Mouse (Mus musculus) heart, embryonic 11.5 days (tissue): ENCODE data around the gene Pbx1. TPM values are rescaled to one million over a fixed set of nuclear protein-coding genes. Genes with fewer than 3 reads are reported as not detected.

Experiments used
- ATAC-seq: fragments of 200-750 bp; cut with Nextera tagmentation; replicated peaks from 2 replicates; pipeline ENCODE4 v1.8.0; 2017; ENCODE audit warnings: moderate library complexity; ENCODE audit not compliant: insufficient number of reproducible peaks, low FRiP score, low TSS enrichment
- H3K27ac ChIP-seq: fragments of 300-500 bp; sonication (generic); 2 replicates; pipeline ENCODE4 v1.5.1; 2014; ENCODE audit warnings: mild to moderate bottlenecking, low read depth, low read length
- H3K27me3 ChIP-seq: fragments of 300-500 bp; sonication (generic); 2 replicates; pipeline ENCODE4 v1.6.1; 2014; ENCODE audit warnings: mild to moderate bottlenecking, low read length, mixed read lengths; ENCODE audit not compliant: control insufficient read depth, insufficient read depth
- H3K36me3 ChIP-seq: fragments of 300-500 bp; sonication (generic); 2 replicates; pipeline ENCODE4 v1.6.1; 2014; ENCODE audit warnings: mild to moderate bottlenecking, low read length, moderate library complexity, mixed read lengths; ENCODE audit not compliant: control insufficient read depth, insufficient read depth
- H3K4me1 ChIP-seq: fragments of 300-500 bp; sonication (generic); 2 replicates; pipeline ENCODE4 v1.6.1; 2014; ENCODE audit warnings: low read length; ENCODE audit not compliant: control insufficient read depth, insufficient read depth
- H3K4me2 ChIP-seq: fragments of 300-500 bp; sonication (generic); 2 replicates; pipeline ENCODE4 v1.6.1; 2014; ENCODE audit warnings: mild to moderate bottlenecking, moderate library complexity
- H3K4me3 ChIP-seq: fragments of 300-500 bp; sonication (generic); 2 replicates; pipeline ENCODE4 v1.5.1; 2014; ENCODE audit warnings: low read depth, low read length
- H3K9ac ChIP-seq: fragments of 300-500 bp; sonication (generic); 2 replicates; pipeline ENCODE4 v1.6.1; 2014; ENCODE audit warnings: mild to moderate bottlenecking, low read depth, low read length, moderate library complexity
- H3K9me3 ChIP-seq: fragments of 300-500 bp; sonication (generic); replicated peaks from 2 replicates; pipeline ENCODE4 v1.6.1; 2016; ENCODE audit warnings: low read length; ENCODE audit not compliant: control insufficient read depth
- WGBS: fragments of 180-500 bp; shearing (Covaris S2); extraction: QIAGEN DNeasy Blood & Tissue Kit; methylation state at CpG from one replicate; pipeline ENCODE4 v1.1.7; 2014; ENCODE audit not compliant: insufficient replicate concordance; 5-methylcytosine and 5-hydroxymethylcytosine counted together
- polyA plus RNA-seq: library from polyadenylated mRNA; unstranded; fragments of >200 nt; fragmentation: Nextera tagmentation; extraction: Ambion mirVana; gene quantifications from 2 replicates; pipeline ENCODE4 v1.2.1, GENCODE M21; 2014

The Pbx1 gene
- polyA plus RNA-seq, 1 experiment from 2014 or later, result 33.5 TPM

DNA sequence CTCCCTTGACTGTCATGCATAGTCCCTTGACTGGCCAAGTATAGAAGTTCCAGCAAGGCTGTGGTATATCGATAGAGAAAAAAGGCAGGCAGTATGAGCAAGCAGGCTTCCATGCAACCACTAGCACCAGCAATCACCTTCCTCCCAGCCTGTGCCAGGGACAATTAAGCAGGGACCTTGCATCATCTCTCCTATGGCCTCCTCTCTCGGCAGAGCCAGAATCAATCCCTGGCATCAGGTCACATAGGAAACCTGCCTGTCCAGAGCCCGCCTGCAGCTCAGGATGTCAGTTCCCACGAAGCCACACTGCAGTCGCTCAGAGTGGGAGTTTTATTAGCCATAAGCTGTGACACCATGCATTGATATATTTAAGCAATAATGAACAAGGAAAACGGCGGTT lies 189.0 kb downstream of the Pbx1 start:
- Histone ChIP-seq H3K9ac (no peak overlapping the region), H3K27ac (no peak overlapping the region), H3K36me3 (no peaks in the 10 kb centered on the region), H3K4me2 (no peak overlapping the region), H3K4me1 (peaks cover 55% of the 10 kb centered on the region), H3K9me3 (no peaks in the 10 kb centered on the region), H3K4me3 (no peak overlapping the region), H3K27me3 (no peaks in the 10 kb centered on the region)
- ATAC-seq, result no peak
- 85% methylated on average over 7 of the region's 7 CpGs for WGBS

DNA sequence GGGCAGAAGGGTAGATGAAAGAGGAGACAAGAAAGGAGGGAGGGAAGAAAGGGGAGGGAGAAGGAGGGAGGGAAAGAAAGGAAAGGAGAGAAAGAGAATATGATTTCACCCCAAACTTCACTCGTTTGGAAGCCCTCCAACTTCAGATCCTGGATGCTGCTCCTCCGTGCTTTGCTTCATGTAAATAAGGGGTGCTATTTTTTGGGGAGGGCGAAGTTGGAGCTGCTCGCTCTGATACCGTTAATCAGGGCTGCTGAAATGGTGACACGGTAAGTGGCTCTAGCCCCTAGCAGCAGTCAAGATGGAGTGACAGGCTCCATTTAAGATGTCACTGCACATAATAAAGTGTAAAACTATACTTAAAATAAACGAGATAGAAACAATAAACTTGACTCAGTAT lies 190.8 kb downstream of the Pbx1 start:
- Histone ChIP-seq H3K9ac (0 out of 2 replicates have a peak overlapping the region, but pooled peaks have one; percentile 16), H3K27me3 (no peaks in the 10 kb centered on the region), H3K4me3 (no peak overlapping the region), H3K4me1 (peaks cover 39% of the 10 kb centered on the region), H3K4me2 (peak overlapping the region; percentile 44), H3K9me3 (no peaks in the 10 kb centered on the region), H3K27ac (0 out of 2 replicates have a peak overlapping the region, but pooled peaks have one; percentile 35), H3K36me3 (no peaks in the 10 kb centered on the region)
- 25% methylated on average over 7 of the region's 7 CpGs for WGBS
- no peak for ATAC-seq

DNA sequence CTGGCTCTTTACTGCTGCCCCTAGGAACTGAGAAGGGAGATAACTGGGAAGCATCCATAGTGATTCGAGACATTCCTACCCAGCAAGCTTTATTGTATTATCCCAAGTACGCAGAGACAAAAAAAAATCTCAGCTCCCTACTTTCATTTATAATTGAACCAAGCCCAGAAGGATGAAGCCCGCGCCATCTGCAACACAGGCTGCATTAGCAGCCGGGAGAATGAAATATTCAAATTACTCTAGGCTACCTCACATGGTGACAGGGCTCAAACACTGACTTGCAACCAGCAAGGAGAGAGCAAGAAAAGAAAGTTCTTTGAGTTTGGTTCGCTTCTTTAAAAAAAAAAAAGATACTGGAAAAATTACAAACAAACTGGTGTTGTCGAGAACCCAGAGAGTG lies 191.2 kb downstream of the Pbx1 start:
- Histone ChIP-seq H3K4me1 (peaks cover 37% of the 10 kb centered on the region), H3K4me2 (no peak overlapping the region), H3K27me3 (no peaks in the 10 kb centered on the region), H3K27ac (no peak overlapping the region), H3K9me3 (no peaks in the 10 kb centered on the region), H3K4me3 (no peak overlapping the region), H3K9ac (0 out of 2 replicates have a peak overlapping the region, but pooled peaks have one; percentile 16), H3K36me3 (no peaks in the 10 kb centered on the region)
- no peak for ATAC-seq
- 67% methylated on average over 7 of the region's 7 CpGs for WGBS

DNA sequence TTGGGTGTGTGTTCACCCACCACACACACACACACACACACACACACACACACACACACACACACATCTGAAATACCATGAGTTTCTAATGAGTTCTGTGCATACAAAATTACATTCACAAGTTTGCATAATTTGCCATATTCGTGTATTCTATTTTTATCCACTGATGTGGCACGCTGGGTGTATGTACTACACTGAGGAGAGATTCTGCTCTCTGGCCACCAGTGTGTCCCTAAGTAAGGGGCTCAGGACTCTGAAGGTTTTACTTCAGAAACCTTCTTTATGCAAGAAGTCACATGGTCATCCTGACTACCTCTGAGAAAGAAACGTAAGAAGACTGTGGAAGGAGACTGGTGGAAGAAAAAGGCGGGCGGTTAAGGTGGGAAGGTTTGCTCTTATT lies 191.7 kb downstream of the Pbx1 start:
- Histone ChIP-seq H3K4me3 (no peak overlapping the region), H3K9ac (no peak overlapping the region), H3K9me3 (no peaks in the 10 kb centered on the region), H3K27ac (no peak overlapping the region), H3K4me1 (peaks cover 37% of the 10 kb centered on the region), H3K27me3 (no peaks in the 10 kb centered on the region), H3K4me2 (no peak overlapping the region), H3K36me3 (no peaks in the 10 kb centered on the region)
- no peak for ATAC-seq
- 70% methylated on average over 5 of the region's 5 CpGs for WGBS

- Histone ChIP-seq H3K36me3 (no peaks in the 10 kb centered on the region), H3K4me2 (no peak overlapping the region), H3K9me3 (no peaks in the 10 kb centered on the region), H3K27ac (no peak overlapping the region), H3K4me1 (peaks cover 26% of the 10 kb centered on the region), H3K9ac (no peak overlapping the region), H3K27me3 (no peaks in the 10 kb centered on the region), H3K4me3 (no peak overlapping the region)
- no peak for ATAC-seq
- WGBS, result 82% methylated on average over 5 of the region's 5 CpGs
Measured at GRCm38 (mm10) chr1:168236101-168236500, 196.0 kb downstream of the Pbx1 start.

GRCm38 (mm10) chr1:168234355-168234754 lies 197.7 kb downstream of the Pbx1 start:
- Histone ChIP-seq H3K4me2 (no peak overlapping the region), H3K4me3 (no peak overlapping the region), H3K9me3 (no peaks in the 10 kb centered on the region), H3K36me3 (no peaks in the 10 kb centered on the region), H3K9ac (no peak overlapping the region), H3K27ac (no peak overlapping the region), H3K27me3 (no peaks in the 10 kb centered on the region), H3K4me1 (peaks cover 33% of the 10 kb centered on the region)
- 47% methylated on average over 11 of the region's 11 CpGs for WGBS
- no peak for ATAC-seq

GRCm38 (mm10) chr1:168233182-168233581 lies 198.9 kb downstream of the Pbx1 start:
- H3K4me3 ChIP-seq, result no peak overlapping the region
- no peaks in the 10 kb centered on the region for H3K27me3 ChIP-seq
- WGBS, result 87% methylated on average over 1 of the region's 1 CpGs
- no peak overlapping the region for H3K9ac ChIP-seq
- ATAC-seq, result no peak
- no peak overlapping the region for H3K4me2 ChIP-seq
- no peak overlapping the region for H3K27ac ChIP-seq
- H3K36me3 ChIP-seq, result no peaks in the 10 kb centered on the region
- no peaks in the 10 kb centered on the region for H3K9me3 ChIP-seq
- peaks cover 33% of the 10 kb centered on the region for H3K4me1 ChIP-seq

GRCm38 (mm10) chr1:168231548-168232429 lies 200.3 kb downstream of the Pbx1 start:
- Histone ChIP-seq H3K9ac (no peak overlapping the region), H3K4me2 (no peak overlapping the region), H3K27ac (no peak overlapping the region), H3K9me3 (no peaks in the 10 kb centered on the region), H3K36me3 (no peaks in the 10 kb centered on the region), H3K4me1 (peaks cover 33% of the 10 kb centered on the region), H3K27me3 (no peaks in the 10 kb centered on the region), H3K4me3 (no peak overlapping the region)
- 93% methylated on average over 11 of the region's 11 CpGs for WGBS
- no peak for ATAC-seq

DNA sequence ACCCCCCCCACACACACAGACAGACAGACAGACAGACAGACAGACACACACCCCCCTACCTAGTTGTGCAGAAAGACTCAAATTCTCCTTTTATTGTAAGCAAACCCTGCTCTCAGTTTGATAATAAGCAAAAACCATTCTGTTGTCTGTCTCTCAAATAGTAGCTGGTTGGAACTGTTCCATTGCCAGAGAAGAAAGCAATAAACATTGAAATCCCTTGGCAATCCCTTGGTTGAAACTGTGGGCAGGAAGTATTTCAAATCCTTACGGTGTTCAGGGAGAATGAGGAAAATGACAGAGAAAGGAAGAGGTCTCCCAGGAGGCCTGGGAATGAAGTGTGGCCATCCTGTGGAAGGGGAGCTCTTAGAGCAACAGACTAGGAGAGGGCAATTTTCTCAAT lies 201.2 kb downstream of the Pbx1 start:
- Histone ChIP-seq H3K4me1 (peaks cover 31% of the 10 kb centered on the region), H3K36me3 (no peaks in the 10 kb centered on the region), H3K4me3 (no peak overlapping the region), H3K9ac (no peak overlapping the region), H3K27me3 (no peaks in the 10 kb centered on the region), H3K4me2 (no peak overlapping the region), H3K9me3 (no peaks in the 10 kb centered on the region), H3K27ac (no peak overlapping the region)
- no peak for ATAC-seq
- 67% methylated on average over 1 of the region's 1 CpGs for WGBS
